Mouse (Mus musculus): ENCODE results near the gene Gm20388.

DNA sequence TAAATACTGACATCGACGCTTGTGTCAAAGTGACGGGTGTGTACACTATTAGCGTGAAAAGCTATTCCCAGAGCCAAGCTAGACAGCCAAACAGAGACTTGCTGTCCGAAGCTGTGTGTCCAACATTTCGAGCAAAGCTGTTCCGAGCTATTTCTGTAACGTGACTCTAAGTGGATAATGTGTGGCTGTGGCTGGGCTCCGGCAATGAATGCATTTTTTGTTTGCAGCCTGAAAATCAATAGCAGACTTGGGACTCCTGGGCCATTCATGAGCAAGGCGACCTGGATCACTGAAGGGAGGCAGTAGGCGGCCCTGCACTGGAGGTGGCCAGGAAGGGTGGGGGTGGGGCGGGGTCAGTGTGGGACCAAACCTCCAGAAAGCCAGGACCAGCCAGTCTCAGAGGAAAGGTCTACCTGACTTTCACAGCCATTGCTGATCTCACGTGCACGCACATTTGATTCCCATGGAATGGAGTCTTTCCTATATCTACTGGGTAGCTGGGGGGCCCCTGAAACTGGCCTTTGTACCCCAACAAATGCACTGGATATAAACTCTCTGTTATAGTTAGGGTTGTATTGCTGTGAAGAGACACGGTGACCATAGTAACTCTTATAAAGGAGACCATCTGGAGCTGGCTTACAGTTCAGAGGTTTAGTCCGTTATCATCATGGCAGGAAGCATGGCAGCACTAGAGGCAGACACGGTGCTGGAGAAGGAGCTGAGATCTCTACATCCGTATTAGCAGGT is 1415.7 kb downstream of the Gm20388 start:
- no peak for TF ChIP-seq CTCF (conservative IDR thresholded peaks at IDR 0.05; ENCODE audit: insufficient read depth, insufficient read length, low read depth, low read length)
- TF ChIP-seq POLR2A (IDR thresholded peaks at IDR 0.05; ENCODE audit: low read depth, low read length) = no peak

Measured in kidney, adult 2 months (tissue).